Mouse (Mus musculus): ENCODE data around the gene Atp6v1g1. TPM values are rescaled to one million over a fixed set of nuclear protein-coding genes. Genes with fewer than 3 reads are reported as not detected.

Gene Atp6v1g1
- polyA plus RNA-seq (2012; rRNA removed) = 42.6 and 50.0 TPM in 2 replicates

DNA sequence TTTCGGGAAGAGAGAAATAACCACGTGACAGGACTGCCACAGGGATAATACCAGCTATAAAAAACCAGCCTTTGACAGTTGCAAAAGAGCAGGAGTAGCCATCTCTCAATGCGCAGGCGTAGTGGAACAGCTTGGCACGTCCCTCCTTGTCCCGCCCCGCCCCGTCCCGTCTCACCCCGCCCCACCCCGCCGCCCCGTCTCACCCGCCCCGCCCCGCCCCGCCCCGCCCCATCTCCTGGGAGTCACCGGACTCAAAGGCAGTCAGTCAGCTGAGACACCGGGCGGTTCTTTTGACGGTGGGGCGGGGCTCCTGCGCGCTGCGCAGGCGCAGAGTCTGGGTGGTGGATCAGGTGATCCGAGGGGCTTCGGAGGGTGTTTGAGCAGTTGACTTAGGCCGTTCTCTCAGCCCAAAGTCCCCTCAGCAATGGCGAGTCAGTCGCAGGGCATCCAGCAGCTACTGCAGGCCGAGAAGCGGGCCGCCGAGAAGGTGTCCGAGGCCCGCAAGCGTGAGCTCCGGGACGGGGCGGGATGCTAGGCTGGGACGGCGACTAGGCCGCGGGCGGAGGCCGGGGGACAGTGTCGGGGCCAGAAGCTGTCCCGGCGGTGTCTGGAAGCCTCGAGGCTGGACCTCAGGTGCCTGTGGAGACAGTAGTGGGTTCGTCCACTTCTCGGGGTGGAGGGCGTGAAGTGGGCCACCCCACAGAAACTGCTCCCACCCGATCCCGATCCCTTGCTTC lies at the start of gene Atp6v1g1:
Gene Atp6v1g1 (plus strand): TSS at position 279 of the 737 bp plus-strand sequence.

DNA sequence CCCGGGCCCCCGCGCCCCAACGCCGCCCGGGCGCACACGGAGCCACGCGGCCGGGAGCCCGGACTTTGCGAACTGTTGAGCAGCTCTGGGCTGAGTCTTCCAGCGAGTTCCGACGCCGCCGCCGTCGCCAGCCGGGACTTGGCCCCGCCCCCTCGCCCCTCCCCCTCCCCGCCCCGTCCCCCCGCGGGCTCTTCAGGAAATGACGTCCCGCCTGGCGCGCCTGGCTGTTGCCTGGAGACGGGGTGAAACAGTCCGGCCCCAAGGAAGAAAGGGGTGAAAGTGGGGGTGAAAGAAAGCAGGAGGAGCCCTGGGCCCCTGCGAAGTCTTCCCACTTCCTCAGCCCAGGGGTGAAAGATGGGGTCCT lies 48.7 kb upstream of the Atp6v1g1 start, which contains the start of gene Whrn:
Gene Whrn (minus strand): TSS at position 77 of the 364 bp plus-strand sequence.

DNA sequence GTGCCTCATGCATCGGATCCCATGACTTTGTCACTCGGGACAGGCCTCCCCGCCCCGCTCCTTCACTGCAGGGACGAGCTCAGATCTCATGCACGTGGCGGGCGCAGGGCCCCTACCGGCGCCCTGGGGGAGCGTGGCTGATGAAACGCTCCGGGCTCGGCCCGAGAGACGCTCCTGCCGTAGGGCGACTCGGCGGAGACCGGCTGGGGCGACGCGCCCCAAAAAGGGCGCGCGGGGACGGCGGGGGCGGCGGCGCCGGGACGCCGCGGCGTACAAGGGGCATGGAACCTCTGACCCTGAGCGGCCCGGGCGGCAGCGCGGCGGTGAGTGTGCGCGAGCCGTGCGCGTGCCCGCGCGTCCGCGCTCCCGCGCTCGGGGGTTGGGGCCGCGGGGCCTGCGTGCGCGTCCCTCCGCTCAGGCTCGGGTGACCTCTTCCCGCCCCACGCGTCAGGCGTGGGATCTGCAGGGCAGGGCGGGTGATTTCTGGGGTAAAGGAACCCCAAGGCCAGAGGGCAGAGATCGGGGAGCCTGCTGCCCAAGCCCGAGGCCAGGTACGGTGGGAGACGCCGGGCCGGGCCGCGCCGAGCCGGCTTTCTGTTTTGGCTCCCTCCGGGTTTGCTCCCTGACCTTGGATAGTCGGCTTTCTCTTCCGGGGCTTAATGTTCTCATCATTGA lies 14.0 kb downstream of the Atp6v1g1 start, which contains the start of gene Tmem268:
Gene Tmem268 (plus strand): TSS at position 375 of the 675 bp plus-strand sequence.

Other genes starting within 250 kb of the Atp6v1g1 start
- gene Orm1, start 200.2 kb upstream of the Atp6v1g1 start, polyA plus RNA-seq (2012; rRNA removed) = 0.03 TPM in 1 of 2 replicates, not detected in the other
- not detected in 2 replicates for gene Orm3, start 188.6 kb upstream of the Atp6v1g1 start, polyA plus RNA-seq (2012; rRNA removed)
- gene Orm2, start 182.3 kb upstream of the Atp6v1g1 start, polyA plus RNA-seq (2012; rRNA removed) = not detected in 2 replicates
- gene Akna, start 141.4 kb upstream of the Atp6v1g1 start, polyA plus RNA-seq (2012; rRNA removed) = 1.7 and 2.4 TPM in 2 replicates
- 0.55 and 0.63 TPM in 2 replicates for gene Whrn, start 48.8 kb upstream of the Atp6v1g1 start, polyA plus RNA-seq (2012; rRNA removed)
- gene Tmem268, start 14.0 kb downstream of the Atp6v1g1 start, polyA plus RNA-seq (2012; rRNA removed) = 4.2 and 5.5 TPM in 2 replicates
- not detected in 2 replicates for gene Gm11213, start 60.5 kb downstream of the Atp6v1g1 start, polyA plus RNA-seq (2012; rRNA removed)
- not detected in 2 replicates for gene Tex48, start 77.7 kb downstream of the Atp6v1g1 start, polyA plus RNA-seq (2012; rRNA removed)
- not detected in 2 replicates for gene Gm11214, start 118.6 kb downstream of the Atp6v1g1 start, polyA plus RNA-seq (2012; rRNA removed)
- gene Tnfsf15, start 200.3 kb downstream of the Atp6v1g1 start, polyA plus RNA-seq (2012; rRNA removed) = 0.02 TPM in 2 replicates